Mouse (Mus musculus) layer of hippocampus, postnatal 10 days (tissue): Measurements from ENCODE around the gene Olfr805. TPM values are rescaled to one million over a fixed set of nuclear protein-coding genes. Genes with fewer than 3 reads are reported as not detected.

ENCODE experiments used
- DNase-seq, 2 experiments: peaks; one replicate each; pipeline ENCODE4 v3.0.0; 2021; ENCODE audit warnings: low spot score in 2 of 2
- long read RNA-seq: library from polyadenylated mRNA; stranded (forward); transcript quantifications from one replicate; pipeline ENCODE4 v2.0.0, GENCODE M21; 2023
- microRNA-seq, 2 experiments: library from miRNA; unstranded; fragments of <30 nt; microRNA quantifications; one replicate each; pipeline ENCODE4 v1.2.0; 2021
- total RNA-seq, 2 experiments: library from RNA; stranded (reverse); gene quantifications; 2 replicates each; pipeline ENCODE4 v1.2.3; 2021

Gene Olfr805
- not detected for total RNA-seq
- long read RNA-seq: 0 reads

GRCm38 (mm10) chr10:129729275-129729674 lies at the start of gene Olfr805:
Gene Olfr805 (minus strand): TSS chr10:129729375.
- DNase-seq: no peak

DNA sequence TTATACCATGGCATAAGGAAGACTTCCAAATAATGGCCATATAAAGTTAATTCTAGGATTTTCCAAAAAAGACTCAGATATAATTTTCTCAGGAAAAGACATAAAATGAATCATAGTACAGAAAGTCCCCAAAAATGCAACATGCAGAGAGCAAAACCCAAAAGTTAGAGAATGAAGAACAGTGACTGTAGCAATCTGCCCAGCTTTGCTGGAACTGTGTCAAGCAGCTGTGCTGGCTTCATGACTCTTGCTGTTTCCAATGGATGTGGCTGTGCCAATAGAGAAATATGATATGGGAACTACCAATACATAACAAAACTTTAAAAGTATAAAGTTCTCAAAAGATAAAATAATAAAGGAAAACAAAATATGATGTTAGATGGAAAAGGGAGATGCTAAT lies 48.9 kb upstream of the Olfr805 start:
- no peak for DNase-seq

- no peak for DNase-seq
Observed at GRCm38 (mm10) chr10:129774338-129774737, 45.2 kb upstream of the Olfr805 start, which contains the start of gene Olfr809. Gene Olfr809 (plus strand): TSS chr10:129774638.

- no peak for DNase-seq
Observed at GRCm38 (mm10) chr10:129765182-129765581, 36.0 kb upstream of the Olfr805 start, which contains the start of gene Olfr808. Gene Olfr808 (plus strand): TSS chr10:129765482.

GRCm38 (mm10) chr10:129757693-129758092 lies 28.5 kb upstream of the Olfr805 start, which contains the start of gene Olfr807:
Gene Olfr807 (minus strand): TSS chr10:129757793.
- DNase-seq: no peak

DNA sequence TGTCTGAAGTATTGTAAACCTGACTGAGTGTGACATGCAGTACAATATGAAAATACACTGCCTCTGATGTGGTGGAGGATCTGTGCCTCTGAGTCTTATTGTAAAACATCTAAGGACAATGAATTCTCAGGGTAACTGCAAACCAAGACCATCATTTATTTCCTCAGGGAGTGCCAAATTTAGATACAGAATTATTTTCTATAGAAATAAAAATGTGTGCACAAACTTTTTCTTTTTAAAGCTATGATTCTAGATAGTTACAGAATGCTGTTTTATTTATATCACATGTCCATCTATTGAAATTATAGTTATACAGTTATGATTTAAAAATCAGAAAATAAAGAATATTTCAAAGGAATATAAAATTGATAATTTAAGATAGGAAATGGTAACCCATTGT lies 12.6 kb upstream of the Olfr805 start, which contains the start of gene Olfr806:
Gene Olfr806 (minus strand): TSS at position 101 of the 400 bp plus-strand sequence.
- no peak for DNase-seq

- DNase-seq: no peak
Observed at GRCm38 (mm10) chr10:129702910-129703309, 26.3 kb downstream of the Olfr805 start, which contains the start of gene Olfr804. Gene Olfr804 (plus strand): TSS chr10:129703210.

DNA sequence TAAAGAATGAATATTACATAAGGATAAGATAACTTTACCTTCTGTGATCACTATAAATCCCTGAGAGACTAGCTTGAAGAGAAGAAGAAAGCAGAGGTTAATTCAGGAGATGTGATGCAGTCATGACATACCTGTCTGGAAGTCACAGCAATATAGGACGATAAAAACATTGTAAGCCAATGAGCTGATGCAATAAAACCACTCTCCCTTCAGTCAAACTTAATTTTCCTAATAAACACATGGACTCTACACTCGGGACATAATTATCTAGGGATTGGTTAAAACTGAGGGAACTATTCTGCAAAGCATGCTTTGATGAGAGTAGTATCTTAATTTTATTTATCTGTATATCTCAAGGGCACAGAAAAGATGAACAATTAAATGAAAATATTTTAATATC lies 35.0 kb downstream of the Olfr805 start, which contains the start of gene Olfr803:
Gene Olfr803 (minus strand): TSS at position 101 of the 400 bp plus-strand sequence.
- DNase-seq: no peak

GRCm38 (mm10) chr10:129688069-129688468 lies 41.1 kb downstream of the Olfr805 start, which contains the start of gene Olfr802:
Gene Olfr802 (minus strand): TSS chr10:129688169.
- no peak for DNase-seq

GRCm38 (mm10) chr10:129673765-129674164 lies 55.4 kb downstream of the Olfr805 start, which contains the start of gene Olfr801:
Gene Olfr801 (minus strand): TSS chr10:129673865.
- no peak for DNase-seq

Small RNA genes lying within 50 kb of the gene (microRNA-seq; reads per million reads assigned to microRNA genes)
- 0 reads per million in 2 experiments for gene Gm24485

Other genes starting within 250 kb of the Olfr805 start
- not detected for gene Olfr789, start 244.6 kb downstream of the Olfr805 start, total RNA-seq
- gene Olfr790, start 230.9 kb downstream of the Olfr805 start, total RNA-seq: not detected
- not detected for gene Olfr791, start 207.6 kb downstream of the Olfr805 start, total RNA-seq
- not detected for gene Olfr792, start 190.2 kb downstream of the Olfr805 start, total RNA-seq
- not detected for gene Olfr794, start 161.7 kb downstream of the Olfr805 start, total RNA-seq
- gene Olfr796, start 116.8 kb downstream of the Olfr805 start, total RNA-seq: not detected
- gene Olfr798, start 101.4 kb downstream of the Olfr805 start, total RNA-seq: not detected
- gene Olfr799, start 91.9 kb downstream of the Olfr805 start, total RNA-seq: not detected
- gene Olfr800, start 71.7 kb downstream of the Olfr805 start, total RNA-seq: not detected
- gene Olfr801, start 55.5 kb downstream of the Olfr805 start, total RNA-seq: not detected
- under 1 TPM; 0.09 TPM for gene Olfr802, start 41.2 kb downstream of the Olfr805 start, total RNA-seq
- not detected for gene Olfr803, start 35.1 kb downstream of the Olfr805 start, total RNA-seq
- gene Olfr804, start 26.2 kb downstream of the Olfr805 start, total RNA-seq: not detected
- not detected for gene Olfr806, start 12.5 kb upstream of the Olfr805 start, total RNA-seq
- gene Olfr807, start 28.4 kb upstream of the Olfr805 start, total RNA-seq: not detected
- not detected for gene Olfr808, start 36.1 kb upstream of the Olfr805 start, total RNA-seq
- not detected for gene Olfr809, start 45.3 kb upstream of the Olfr805 start, total RNA-seq
- gene Olfr810, start 65.5 kb upstream of the Olfr805 start, total RNA-seq: not detected
- gene Olfr811, start 75.0 kb upstream of the Olfr805 start, total RNA-seq: not detected
- not detected for gene Olfr812, start 116.7 kb upstream of the Olfr805 start, total RNA-seq
- gene Olfr813, start 126.0 kb upstream of the Olfr805 start, total RNA-seq: not detected
- gene Olfr814, start 150.5 kb upstream of the Olfr805 start, total RNA-seq: not detected
- not detected for gene Olfr815, start 176.5 kb upstream of the Olfr805 start, total RNA-seq
- not detected for gene Olfr816, start 186.2 kb upstream of the Olfr805 start, total RNA-seq
- not detected for gene Olfr818, start 219.7 kb upstream of the Olfr805 start, total RNA-seq
- gene Olfr819, start 237.9 kb upstream of the Olfr805 start, total RNA-seq: not detected
- gene Olfr247, start 246.8 kb upstream of the Olfr805 start, total RNA-seq: not detected